Mouse (Mus musculus) frontal cortex, postnatal 25 days (tissue): ENCODE data around the gene Sesn3.
A peak's percentile ranks its signal among the peaks of the same experiment; 100 is the strongest.
"Not testable (repeated sequence)": the region's sequence is repeated elsewhere in the genome, so short reads cannot be mapped to it uniquely, and the experiment has no call there.

Experiments used
- DNase-seq, 2 experiments: peaks; one replicate each; pipeline ENCODE4 v3.0.0; 2022; ENCODE audit warnings: low spot score in 2 of 2

Sesn3 gene

GRCm38 (mm10) chr9:14277365-14277991 lies 2.6 kb downstream of the Sesn3 start:
- DNase-seq = no peak

GRCm38 (mm10) chr9:14280696-14281095 lies 5.8 kb downstream of the Sesn3 start:
- DNase-seq = no peak

GRCm38 (mm10) chr9:14285036-14285435 lies 10.2 kb downstream of the Sesn3 start:
- DNase-seq = no peak

GRCm38 (mm10) chr9:14287234-14287633 lies 12.4 kb downstream of the Sesn3 start:
- DNase-seq = no peak

- no peak for DNase-seq
These were observed 13.6 kb downstream of the Sesn3 start for GRCm38 (mm10) chr9:14288500-14288899.

GRCm38 (mm10) chr9:14293866-14294265 lies 19.0 kb downstream of the Sesn3 start:
- DNase-seq = no peak

- no peak for DNase-seq
These were observed 21.0 kb downstream of the Sesn3 start for GRCm38 (mm10) chr9:14295680-14296440.

GRCm38 (mm10) chr9:14297204-14297603 lies 22.3 kb downstream of the Sesn3 start:
- no peak for DNase-seq

GRCm38 (mm10) chr9:14299819-14300218 lies 25.0 kb downstream of the Sesn3 start:
- no peak for DNase-seq

GRCm38 (mm10) chr9:14300795-14301194 lies 25.9 kb downstream of the Sesn3 start:
- no peak for DNase-seq

GRCm38 (mm10) chr9:14304262-14304968 lies 29.5 kb downstream of the Sesn3 start:
- DNase-seq = no peak

GRCm38 (mm10) chr9:14307341-14307740 lies 32.5 kb downstream of the Sesn3 start:
- DNase-seq = no peak

GRCm38 (mm10) chr9:14313968-14314367 lies 39.1 kb downstream of the Sesn3 start:
- no peak for DNase-seq

- DNase-seq = no peak
These were observed 39.6 kb downstream of the Sesn3 start for GRCm38 (mm10) chr9:14314477-14314876.

- DNase-seq = no peak
These were observed 41.8 kb downstream of the Sesn3 start for GRCm38 (mm10) chr9:14316618-14317017.

GRCm38 (mm10) chr9:14335829-14336228 lies 61.0 kb downstream of the Sesn3 start:
- DNase-seq = no peak

GRCm38 (mm10) chr9:14336901-14337300 lies 62.0 kb downstream of the Sesn3 start:
- no peak for DNase-seq

- no peak for DNase-seq
These were observed 63.8 kb downstream of the Sesn3 start for GRCm38 (mm10) chr9:14338701-14339100.

- peak; percentile 67 to 76 for DNase-seq
These were observed 67.3 kb downstream of the Sesn3 start for GRCm38 (mm10) chr9:14342041-14342668.

GRCm38 (mm10) chr9:14345866-14346265 lies 71.0 kb downstream of the Sesn3 start:
- DNase-seq = not testable (repeated sequence)

- no peak for DNase-seq
These were observed 73.5 kb downstream of the Sesn3 start for GRCm38 (mm10) chr9:14348416-14348815.

GRCm38 (mm10) chr9:14349380-14349779 lies 74.5 kb downstream of the Sesn3 start:
- no peak for DNase-seq
